Mouse (Mus musculus) heart, postnatal 36 days (tissue): ENCODE data around the gene Nab2. TPM values are rescaled to one million over a fixed set of nuclear protein-coding genes. Genes with fewer than 3 reads are reported as not detected.

ENCODE experiments used
- DNase-seq, 2 experiments: peaks; one replicate each; pipeline ENCODE4 v3.0.0; 2021 to 2022
- intact Hi-C: fragments of 180-260 bp; cut with DNase I; formaldehyde crosslinking; loops from one replicate; pipeline ENCODE4 v1.15.1; 2025
- total RNA-seq, 2 experiments: library from RNA; stranded (reverse); gene quantifications; 2 replicates each; pipeline ENCODE4 v1.2.3; 2021

Nab2 gene
- total RNA-seq, 2 experiments from 2014 or later: 5.7 to 8.4 TPM

- intact Hi-C loops: loop anchor here (1.0 kb wide), 1 partner anchor 15 kb away; no protein-coding TSS in a partner anchor
- DNase-seq: no peak
These were observed 48.4 kb downstream of the Nab2 start for GRCm38 (mm10) chr10:127619941-127620405.

GRCm38 (mm10) chr10:127619119-127619721 lies 49.1 kb downstream of the Nab2 start:
- intact Hi-C loops: no loop called here
- DNase-seq: no peak

GRCm38 (mm10) chr10:127618173-127618572 lies 50.2 kb downstream of the Nab2 start:
- intact Hi-C loops: no loop called here
- DNase-seq: no peak

GRCm38 (mm10) chr10:127617294-127617693 lies 51.1 kb downstream of the Nab2 start:
- intact Hi-C loops: no loop called here
- no peak for DNase-seq

GRCm38 (mm10) chr10:127616261-127616679 lies 52.1 kb downstream of the Nab2 start:
- intact Hi-C loops: no loop called here
- DNase-seq: no peak

GRCm38 (mm10) chr10:127615591-127615990 lies 52.8 kb downstream of the Nab2 start:
- intact Hi-C loops: no loop called here
- peak in 1 of 2 experiments; percentile 67 for DNase-seq

- peak in 1 of 2 experiments; percentile 25 for DNase-seq
- intact Hi-C loops: no loop called here
These were observed 53.4 kb downstream of the Nab2 start for GRCm38 (mm10) chr10:127615034-127615374.

- no peak for DNase-seq
- intact Hi-C loops: no loop called here
These were observed 53.9 kb downstream of the Nab2 start for GRCm38 (mm10) chr10:127614236-127615033.

- no peak for DNase-seq
- intact Hi-C loops: no loop called here
These were observed 56.1 kb downstream of the Nab2 start for GRCm38 (mm10) chr10:127612079-127612775.

Other genes with a start within 250 kb of the Nab2 start
- under 1 TPM; 0.51 to 0.64 TPM for gene Stac3, start 166.9 kb downstream of the Nab2 start, total RNA-seq
- gene Ndufa4l2, start 153.6 kb downstream of the Nab2 start, total RNA-seq: 10 to 100 TPM; 26.0 to 27.6 TPM
- 10 to 100 TPM; 43.8 to 44.3 TPM for gene Shmt2, start 146.1 kb downstream of the Nab2 start, total RNA-seq
- gene Nxph4, start 134.0 kb downstream of the Nab2 start, total RNA-seq: under 1 TPM; 0.28 to 0.41 TPM
- gene Lrp1, start 47.4 kb downstream of the Nab2 start, total RNA-seq: 10 to 100 TPM; 73.4 to 88.6 TPM
- gene Stat6, start 25.6 kb downstream of the Nab2 start, total RNA-seq: 10 to 100 TPM; 42.3 to 46.0 TPM
- gene Nemp1, start 1.7 kb downstream of the Nab2 start, total RNA-seq: 1 to 10 TPM; 2.7 to 4.5 TPM
- not detected for gene Myo1a, start 36.6 kb upstream of the Nab2 start, total RNA-seq
- not detected for gene Tac2, start 55.9 kb upstream of the Nab2 start, total RNA-seq
- gene Zbtb39, start 71.0 kb upstream of the Nab2 start, total RNA-seq: 1 to 10 TPM; 6.8 to 7.8 TPM
- gene Gpr182, start 83.2 kb upstream of the Nab2 start, total RNA-seq: 1 to 10 TPM; 3.5 to 4.0 TPM
- gene Rdh1, start 91.2 kb upstream of the Nab2 start, total RNA-seq: under 1 TPM in 1 of 2 experiments, not detected in 1; 0.08 TPM
- under 1 TPM in 1 of 2 experiments, not detected in 1; 0.11 TPM for gene Rdh16f1, start 91.2 kb upstream of the Nab2 start, total RNA-seq
- gene Rdh9, start 107.8 kb upstream of the Nab2 start, total RNA-seq: under 1 TPM in 1 of 2 experiments, not detected in 1; 0.36 TPM
- not detected for gene Rdh16, start 132.6 kb upstream of the Nab2 start, total RNA-seq
- gene Rdh19, start 181.4 kb upstream of the Nab2 start, total RNA-seq: not detected
- gene Rdh16f2, start 197.9 kb upstream of the Nab2 start, total RNA-seq: not detected
- gene Rdh7, start 220.2 kb upstream of the Nab2 start, total RNA-seq: not detected
- not detected for gene Sdr9c7, start 229.9 kb upstream of the Nab2 start, total RNA-seq